Mouse (Mus musculus): ENCODE measurements around the gene Exd1. TPM values are rescaled to one million over a fixed set of nuclear protein-coding genes. Genes with fewer than 3 reads are reported as not detected.
"Not testable (repeated sequence)": the region's sequence is repeated elsewhere in the genome, so short reads cannot be mapped to it uniquely, and the experiment has no call there.

Exd1 gene
- polyA plus RNA-seq, 1 experiment from 2014 or later, result 0.34 TPM

- DNase-seq (ENCODE audit: low spot score), result no peak
- Histone ChIP-seq H3K27me3 (ENCODE audit: insufficient read depth, poor library complexity, severe bottlenecking) (no peaks in the 10 kb centered on the region), H3K4me1 (no peaks in the 10 kb centered on the region), H3K36me3 (no peaks in the 10 kb centered on the region), H3K4me3 (no peak overlapping the region), H3K9me3 (no peaks in the 10 kb centered on the region), H3K27ac (no peak overlapping the region)
- 52% methylated on average over 5 of the region's 5 CpGs for WGBS
Measured at GRCm38 (mm10) chr2:119516811-119517210, 30.6 kb downstream of the Exd1 start.

GRCm38 (mm10) chr2:119514026-119514522 is 33.4 kb downstream of the Exd1 start:
- Histone ChIP-seq H3K9me3 (no peaks in the 10 kb centered on the region), H3K27me3 (ENCODE audit: insufficient read depth, poor library complexity, severe bottlenecking) (no peaks in the 10 kb centered on the region), H3K27ac (no peak overlapping the region), H3K4me3 (no peak overlapping the region), H3K36me3 (no peaks in the 10 kb centered on the region), H3K4me1 (no peaks in the 10 kb centered on the region)
- DNase-seq (ENCODE audit: low spot score), result no peak
- WGBS, result 79% methylated on average over 3 of the region's 3 CpGs

GRCm38 (mm10) chr2:119512292-119512691 is 35.1 kb downstream of the Exd1 start:
- H3K4me1 ChIP-seq, result no peaks in the 10 kb centered on the region
- no peak overlapping the region for H3K27ac ChIP-seq
- no peaks in the 10 kb centered on the region for H3K36me3 ChIP-seq
- H3K4me3 ChIP-seq, result no peak overlapping the region
- DNase-seq (ENCODE audit: low spot score), result no peak
- no peaks in the 10 kb centered on the region for H3K27me3 ChIP-seq (ENCODE audit: insufficient read depth, poor library complexity, severe bottlenecking)
- 74% methylated on average over 3 of the region's 3 CpGs for WGBS
- no peaks in the 10 kb centered on the region for H3K9me3 ChIP-seq

GRCm38 (mm10) chr2:119510856-119511255 is 36.6 kb downstream of the Exd1 start:
- H3K36me3 ChIP-seq, result no peaks in the 10 kb centered on the region
- no peak for DNase-seq (ENCODE audit: low spot score)
- WGBS, result 80% methylated on average over 2 of the region's 2 CpGs

GRCm38 (mm10) chr2:119508518-119508917 is 38.9 kb downstream of the Exd1 start:
- H3K9me3 ChIP-seq; H3K4me3 ChIP-seq; H3K27ac ChIP-seq; H3K4me1 ChIP-seq; H3K36me3 ChIP-seq; DNase-seq (ENCODE audit: low spot score); H3K27me3 ChIP-seq (ENCODE audit: insufficient read depth, poor library complexity, severe bottlenecking): not testable (repeated sequence)
- 63% methylated on average over 7 of the region's 7 CpGs for WGBS

More at GRCm38 (mm10) chr2:119510856-119511255, 36.6 kb downstream of the Exd1 start:
- no peaks in the 10 kb centered on the region for H3K27me3 ChIP-seq (ENCODE audit: insufficient read depth, poor library complexity, severe bottlenecking)
- no peaks in the 10 kb centered on the region for H3K4me1 ChIP-seq
- H3K9me3 ChIP-seq, result no peaks in the 10 kb centered on the region
- no peak overlapping the region for H3K4me3 ChIP-seq
- H3K27ac ChIP-seq, result no peak overlapping the region

GRCm38 (mm10) chr2:119507108-119507507 is 40.3 kb downstream of the Exd1 start:
- Histone ChIP-seq H3K4me3 (no peak overlapping the region), H3K27me3 (ENCODE audit: insufficient read depth, poor library complexity, severe bottlenecking) (no peaks in the 10 kb centered on the region), H3K9me3 (no peaks in the 10 kb centered on the region), H3K4me1 (no peaks in the 10 kb centered on the region), H3K36me3 (no peaks in the 10 kb centered on the region), H3K27ac (no peak overlapping the region)
- no peak for DNase-seq (ENCODE audit: low spot score)

- Histone ChIP-seq H3K9me3 (no peaks in the 10 kb centered on the region), H3K36me3 (no peaks in the 10 kb centered on the region), H3K4me3 (no peak overlapping the region), H3K27me3 (ENCODE audit: insufficient read depth, poor library complexity, severe bottlenecking) (no peaks in the 10 kb centered on the region), H3K27ac (no peak overlapping the region), H3K4me1 (no peaks in the 10 kb centered on the region)
- DNase-seq (ENCODE audit: low spot score), result no peak
- 76% methylated on average over 2 of the region's 2 CpGs for WGBS
Measured at GRCm38 (mm10) chr2:119500965-119501652, 46.3 kb downstream of the Exd1 start.

GRCm38 (mm10) chr2:119498859-119499258 is 48.6 kb downstream of the Exd1 start:
- Histone ChIP-seq H3K4me3 (no peak overlapping the region), H3K27me3 (ENCODE audit: insufficient read depth, poor library complexity, severe bottlenecking) (no peaks in the 10 kb centered on the region), H3K4me1 (no peaks in the 10 kb centered on the region), H3K27ac (no peak overlapping the region), H3K36me3 (no peaks in the 10 kb centered on the region), H3K9me3 (no peaks in the 10 kb centered on the region)
- no peak for DNase-seq (ENCODE audit: low spot score)
- 80% methylated on average over 2 of the region's 2 CpGs for WGBS

GRCm38 (mm10) chr2:119496082-119496481 is 51.3 kb downstream of the Exd1 start:
- no peaks in the 10 kb centered on the region for H3K27me3 ChIP-seq (ENCODE audit: insufficient read depth, poor library complexity, severe bottlenecking)
- H3K4me1 ChIP-seq, result no peaks in the 10 kb centered on the region
- no peak overlapping the region for H3K27ac ChIP-seq
- H3K9me3 ChIP-seq, result no peaks in the 10 kb centered on the region
- 85% methylated on average over 2 of the region's 2 CpGs for WGBS
- H3K36me3 ChIP-seq, result no peaks in the 10 kb centered on the region
- no peak for DNase-seq (ENCODE audit: low spot score)
- no peak overlapping the region for H3K4me3 ChIP-seq

GRCm38 (mm10) chr2:119491953-119492352 is 55.5 kb downstream of the Exd1 start:
- Histone ChIP-seq H3K9me3 (no peaks in the 10 kb centered on the region), H3K4me1 (no peaks in the 10 kb centered on the region), H3K27me3 (ENCODE audit: insufficient read depth, poor library complexity, severe bottlenecking) (no peaks in the 10 kb centered on the region), H3K27ac (no peak overlapping the region), H3K4me3 (no peak overlapping the region), H3K36me3 (no peaks in the 10 kb centered on the region)
- DNase-seq (ENCODE audit: low spot score), result no peak
- 44% methylated on average over 5 of the region's 5 CpGs for WGBS

- Histone ChIP-seq H3K27ac (no peak overlapping the region), H3K4me3 (no peak overlapping the region), H3K4me1 (no peaks in the 10 kb centered on the region), H3K9me3 (no peaks in the 10 kb centered on the region), H3K27me3 (ENCODE audit: insufficient read depth, poor library complexity, severe bottlenecking) (no peaks in the 10 kb centered on the region), H3K36me3 (no peaks in the 10 kb centered on the region)
- 13% methylated on average over 4 of the region's 4 CpGs for WGBS
- DNase-seq (ENCODE audit: low spot score), result no peak
Measured at GRCm38 (mm10) chr2:119486488-119486887, 60.9 kb downstream of the Exd1 start.

- no peak for DNase-seq (ENCODE audit: low spot score)
- Histone ChIP-seq H3K9me3 (no peaks in the 10 kb centered on the region), H3K4me1 (peaks cover 5% of the 10 kb centered on the region; the same call in 1 of the 2 replicates), H3K36me3 (0 out of 2 replicates have a peak, but pooled peaks cover 2% of the 10 kb centered on the region), H3K4me3 (no peak overlapping the region), H3K27me3 (ENCODE audit: insufficient read depth, poor library complexity, severe bottlenecking) (no peaks in the 10 kb centered on the region), H3K27ac (no peak overlapping the region)
- 74% methylated on average over 1 of the region's 1 CpGs for WGBS
Measured at GRCm38 (mm10) chr2:119482307-119482706, 65.1 kb downstream of the Exd1 start.

- Histone ChIP-seq H3K4me1 (peaks cover 21% of the 10 kb centered on the region), H3K27me3 (ENCODE audit: insufficient read depth, poor library complexity, severe bottlenecking) (no peaks in the 10 kb centered on the region), H3K9me3 (no peaks in the 10 kb centered on the region), H3K36me3 (0 out of 2 replicates have a peak, but pooled peaks cover 2% of the 10 kb centered on the region), H3K4me3 (peak overlapping the region; percentile 89), H3K27ac (peak overlapping the region; percentile 100)
- DNase-seq (ENCODE audit: low spot score), result no peak
- 11% methylated on average over 9 of the region's 9 CpGs for WGBS
Measured at GRCm38 (mm10) chr2:119478397-119478749, 69.1 kb downstream of the Exd1 start.

Data from heart, embryonic 10.5 days (tissue).